Comparison of ENCODE assay signal across 8 mouse cellular contexts in genomic region chr19:43527131-43527530, GRCm38 (mm10). TPM values are rescaled to one million over a fixed set of nuclear protein-coding genes. Genes with fewer than 3 reads are reported as not detected.
DNase-seq lines count a peak whose midpoint lies in the region; TF ChIP-seq lines count a peak whose summit lies in the region.

No protein-coding gene starts in this region.

- peak; percentile 45 to 46 for DNase-seq in cerebellum, postnatal 10 days
- DNase-seq in cerebellum, postnatal 4 days (ENCODE audit: low spot score in 2 of 2) = no peak
- DNase-seq in lung, postnatal 10 days = peak; percentile 40
- DNase-seq in lung, adult 2 months = no peak
- DNase-seq in heart, adult 9 months (ENCODE audit: low spot score in 2 of 2) = peak; percentile 29 to 62
- peak; percentile 80 for DNase-seq in skeletal muscle tissue, adult 2 months (ENCODE audit: low read depth, low spot score)
- DNase-seq in left cerebral cortex, postnatal 14 days (ENCODE audit: low spot score in 2 of 2) = no peak
- no peak for DNase-seq in layer of hippocampus, postnatal 10 days (ENCODE audit: low spot score in 2 of 2)

- TF ChIP-seq POLR2A in lung, adult 2 months (IDR thresholded peaks at IDR 0.05; ENCODE audit: borderline replicate concordance, extremely low read depth, low read depth, low read length) = no peak

- H3K4me3 ChIP-seq in lung, adult 2 months (replicated peaks; ENCODE audit: extremely low read depth, low read depth, low read length) = no peak overlapping the region

- no peak for TF ChIP-seq CTCF in lung, adult 2 months (IDR thresholded peaks at IDR 0.05; ENCODE audit: insufficient read depth, low read length)

- peaks cover 6% of the 10 kb centered on the region for H3K4me1 ChIP-seq in lung, adult 2 months (ENCODE audit: control insufficient read depth, insufficient read depth, low read length)

- WGBS in lung, adult 2 months = 11% methylated on average over 11 of the region's 11 CpGs

- intact Hi-C loops in left cerebral cortex, postnatal 14 days (cut with DNase I) = no loop called here

RNA-seq across cellular contexts. Expression of gene Got1, which starts 2.7 kb away (rescaled TPM):
- 14.1 and 21.7 TPM in 2 replicates for polyA plus RNA-seq in lung, adult 2 months (2012; rRNA removed)
- 100 to 1,000 TPM; 324 to 342 TPM for total RNA-seq in left cerebral cortex, postnatal 14 days (2021)
- 100 to 1,000 TPM; 185 to 197 TPM for total RNA-seq in layer of hippocampus, postnatal 10 days (2021)

Comparison
In these comparisons a context has a peak if more than half of its experiments do, and no peak if none do; other contexts are left out.
1. DNase-seq: peak in cerebellum, postnatal 10 days (2 of 2), lung, postnatal 10 days (single experiment), heart, adult 9 months (2 of 2) and skeletal muscle tissue, adult 2 months (single experiment); none in cerebellum, postnatal 4 days (0 of 2), lung, adult 2 months (single experiment), left cerebral cortex, postnatal 14 days (0 of 2) and layer of hippocampus, postnatal 10 days (0 of 2).